Mouse (Mus musculus): Measurements from ENCODE around the gene Gm21190.
"Not testable (repeated sequence)": the region's sequence is repeated elsewhere in the genome, so short reads cannot be mapped to it uniquely, and the experiment has no call there.

The Gm21190 gene

DNA sequence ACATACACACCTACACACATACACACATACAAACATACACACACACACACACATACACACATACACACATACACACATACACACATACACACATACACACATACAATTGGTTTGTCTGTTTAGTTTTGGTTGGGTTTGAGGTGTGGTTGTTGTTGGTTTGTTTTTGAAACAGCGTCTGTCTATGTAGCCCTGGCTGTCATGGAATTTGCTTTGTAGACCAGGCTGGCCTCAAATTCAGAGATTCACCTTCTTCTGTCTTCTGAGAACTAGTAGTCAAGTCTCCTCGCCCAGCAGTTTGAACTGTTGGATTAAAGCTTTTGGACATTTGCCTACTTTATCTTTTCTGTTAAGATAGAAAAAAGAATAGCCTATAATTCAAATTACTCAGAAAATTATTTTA lies 38.1 kb downstream of the Gm21190 start:
- in situ Hi-C loops (cut with MboI, MseI) = not testable (repeated sequence)

DNA sequence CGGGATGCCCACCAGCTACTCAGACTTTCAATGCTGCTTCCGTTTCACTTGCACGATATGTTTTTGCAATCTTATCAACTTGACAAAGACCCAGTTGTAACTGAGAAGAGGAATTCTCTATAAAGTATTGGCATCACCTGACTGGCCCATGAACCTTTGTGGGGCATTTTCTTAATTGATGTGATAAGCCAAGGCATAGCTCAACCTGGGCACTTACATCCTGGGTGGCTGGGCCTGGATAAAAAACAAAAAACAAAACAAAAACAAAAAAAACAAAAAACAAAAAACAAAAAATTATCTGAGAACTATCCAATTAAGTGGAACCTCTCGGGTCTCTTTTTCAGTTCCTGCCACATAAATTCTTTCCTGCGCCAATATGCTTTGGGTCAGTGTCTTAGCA lies 40.3 kb downstream of the Gm21190 start:
- in situ Hi-C loops (cut with MboI, MseI) = loop anchor here (5.0 kb wide), 1 partner anchor 64 kb away; no protein-coding TSS in a partner anchor

DNA sequence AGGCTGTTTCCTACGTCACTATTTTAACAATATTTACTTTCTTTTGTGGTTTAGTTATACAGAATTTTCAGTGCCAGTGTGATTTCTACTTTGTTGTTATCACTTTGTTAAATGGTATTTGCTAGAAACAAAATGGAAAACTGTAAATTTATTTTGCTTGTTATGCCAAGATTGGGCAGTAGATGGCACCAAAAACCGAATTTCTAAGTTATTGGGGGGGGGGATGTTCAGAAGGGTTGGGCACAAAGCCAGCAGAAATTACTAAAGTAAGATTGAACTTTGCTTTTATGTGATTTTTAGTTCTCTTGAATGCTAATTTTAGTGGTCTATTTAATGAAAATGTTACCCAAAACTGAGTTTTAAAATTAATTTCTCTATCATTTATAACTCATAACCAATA lies 44.4 kb downstream of the Gm21190 start:
- in situ Hi-C loops (cut with MboI, MseI) = loop anchor here (5.0 kb wide), 1 partner anchor 68 kb away; no protein-coding TSS in a partner anchor

DNA sequence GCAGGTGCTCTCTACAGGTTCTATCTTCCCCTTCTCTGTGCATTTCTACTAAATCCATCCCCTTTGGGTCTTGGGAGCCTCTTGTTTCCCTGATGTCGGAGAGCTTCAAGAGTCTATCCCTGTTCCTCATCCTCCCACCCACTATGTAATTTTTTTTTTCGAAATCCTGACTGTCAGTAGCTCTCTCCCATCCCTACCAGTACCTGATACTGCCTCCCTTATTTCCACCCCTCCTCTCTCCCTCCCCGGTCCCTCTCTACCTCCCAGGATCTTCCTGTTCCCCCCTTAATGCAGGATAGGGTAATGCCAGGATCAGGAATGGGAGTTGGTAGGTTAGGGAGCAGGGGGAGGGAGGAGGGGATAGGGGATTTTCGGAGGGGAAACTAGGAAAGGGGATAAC lies 45.4 kb downstream of the Gm21190 start:
- in situ Hi-C loops (cut with MboI, MseI) = not testable (repeated sequence)

DNA sequence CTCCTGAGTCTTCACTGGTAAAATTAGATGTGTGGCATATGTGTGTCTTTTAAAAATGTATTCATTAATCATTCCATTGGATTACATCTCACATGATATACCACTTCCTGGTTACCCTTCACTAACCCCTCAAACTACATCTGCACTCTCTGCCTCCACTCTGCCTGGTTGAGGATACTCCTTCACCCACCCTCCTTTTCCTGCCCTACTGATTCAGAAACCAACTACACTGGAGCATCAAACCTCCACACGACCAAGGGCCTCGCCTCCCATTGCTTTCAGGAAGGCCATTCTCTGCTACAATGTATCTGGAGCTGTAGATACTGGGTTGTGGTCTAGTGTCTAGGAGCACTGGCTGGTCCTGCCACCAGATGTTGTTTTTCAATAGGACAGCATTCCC lies 46.2 kb downstream of the Gm21190 start:
- in situ Hi-C loops (cut with MboI, MseI) = not testable (repeated sequence)

DNA sequence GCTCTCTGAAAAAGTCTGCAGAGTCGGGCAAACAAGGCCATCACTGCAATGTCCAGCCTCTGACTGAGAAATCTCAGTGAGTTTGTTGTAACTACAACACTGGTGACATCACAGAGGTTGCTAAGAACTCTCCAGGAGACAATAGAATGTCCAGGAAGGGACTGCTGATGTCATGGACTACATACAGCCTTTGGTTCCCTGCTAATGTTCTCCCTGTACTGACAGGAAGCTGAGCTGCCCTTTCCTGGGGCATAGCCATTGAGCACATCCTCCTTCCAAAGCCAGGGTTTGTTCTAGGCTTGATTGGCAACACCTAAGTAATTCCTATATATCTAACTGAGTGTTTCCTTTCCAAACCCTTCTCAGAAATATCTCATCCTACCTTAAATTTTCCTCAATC lies 52.6 kb downstream of the Gm21190 start, which contains the start of gene Gm21149:
Gene Gm21149, minus strand, starts transcription at position 101 of the 400 bp plus-strand sequence.
- in situ Hi-C loops (cut with MboI, MseI) = loop anchor here (5.0 kb wide), 1 partner anchor 51 kb away; the partner anchor contains the start of gene Gm21190

All from T-helper 2 cell (primary cell).